Mouse (Mus musculus): ENCODE results near the gene Fbxo7.

Fbxo7 gene

GRCm38 (mm10) chr10:86093109-86094035 lies 71.6 kb downstream of the Fbxo7 start:
- no peak for DNase-seq

- no peak for DNase-seq
Measured at GRCm38 (mm10) chr10:86098363-86098762, 76.6 kb downstream of the Fbxo7 start.

- DNase-seq: no peak
Measured at GRCm38 (mm10) chr10:86100281-86100851, 78.6 kb downstream of the Fbxo7 start.
